Mouse (Mus musculus): Measurements from ENCODE around the gene Pax6.

- TF ChIP-seq CTCF (IDR thresholded peaks at IDR 0.05; ENCODE audit: extremely low read depth, insufficient read length, insufficient replicate concordance, low read depth, low read length), result no peak
- no peak for TF ChIP-seq POLR2A (IDR thresholded peaks at IDR 0.05; ENCODE audit: low read depth, low read length)
Observed at GRCm38 (mm10) chr2:105673054-105673453, 4.4 kb downstream of the Pax6 start.

Data from small intestine, adult 2 months (tissue).